Mouse (Mus musculus) myocyte (in vitro differentiated cells): ENCODE results near the gene Rexo1. TPM values are rescaled to one million over a fixed set of nuclear protein-coding genes. Genes with fewer than 3 reads are reported as not detected.

Source experiments
- H3K27me3 ChIP-seq: one replicate; pipeline ENCODE4 v1.6.1; 2011; ENCODE audit not compliant: control insufficient read depth, insufficient read depth, insufficient read length
- H3K36me3 ChIP-seq: one replicate; pipeline ENCODE4 v1.6.1; 2011; ENCODE audit not compliant: control insufficient read depth, insufficient read depth
- H3K4me2 ChIP-seq: one replicate; pipeline ENCODE4 v1.6.1; 2011; ENCODE audit warnings: low read depth, control low read depth
- H3K4me3 ChIP-seq: one replicate; pipeline ENCODE4 v1.5.1; 2011; ENCODE audit warnings: mild to moderate bottlenecking, control low read depth, moderate library complexity
- H3K79me2 ChIP-seq: one replicate; pipeline ENCODE4 v1.6.1; 2011; ENCODE audit not compliant: control insufficient read depth, insufficient read depth
- H3ac ChIP-seq: one replicate; pipeline ENCODE4 v1.6.1; 2011; ENCODE audit not compliant: control insufficient read depth, insufficient read length
- CEBPB ChIP-seq: IDR thresholded peaks from 2 replicates; pipeline ENCODE4 v1.6.1; 2011; ENCODE audit warnings: mild to moderate bottlenecking, moderate library complexity; ENCODE audit not compliant: poor library complexity, insufficient read depth, severe bottlenecking
- E2F4 ChIP-seq: IDR thresholded peaks from one replicate; pipeline ENCODE4 v1.6.1; 2011; ENCODE audit warnings: mild to moderate bottlenecking, control low read depth, moderate library complexity; ENCODE audit not compliant: insufficient read depth
- MAX ChIP-seq: IDR thresholded peaks from one replicate; pipeline ENCODE4 v1.6.1; 2011; ENCODE audit warnings: low read depth, mild to moderate bottlenecking, control low read depth
- MYOD1 ChIP-seq, 3 experiments: IDR thresholded peaks; one replicate each; pipeline ENCODE4 v1.6.1; 2011; ENCODE audit warnings: control low read depth in 2 of 3, low read depth in 2 of 3, mild to moderate bottlenecking in 2 of 3, moderate library complexity in 1 of 3; ENCODE audit not compliant: insufficient read length in 2 of 3, control insufficient read depth in 1 of 3
- MYOG ChIP-seq, 3 experiments: IDR thresholded peaks; one replicate each; pipeline ENCODE4 v1.6.1; 2011; ENCODE audit warnings: control low read depth in 2 of 3, low read depth in 2 of 3, mild to moderate bottlenecking in 2 of 3; ENCODE audit not compliant: insufficient read length in 2 of 3, control insufficient read depth in 1 of 3, insufficient read depth in 1 of 3
- POLR2A ChIP-seq: IDR thresholded peaks from one replicate; pipeline ENCODE4 v1.6.1; 2011; ENCODE audit warnings: low read depth, mild to moderate bottlenecking, control low read depth, moderate library complexity; ENCODE audit not compliant: insufficient read length
- POLR2AphosphoS2 ChIP-seq: IDR thresholded peaks from one replicate; pipeline ENCODE4 v1.6.1; 2011; ENCODE audit warnings: low read depth, control low read depth; ENCODE audit not compliant: insufficient read length
- REST ChIP-seq: IDR thresholded peaks from one replicate; pipeline ENCODE4 v1.6.1; 2011; ENCODE audit warnings: mild to moderate bottlenecking, control low read depth, moderate library complexity; ENCODE audit not compliant: insufficient read depth, insufficient read length
- SRF ChIP-seq: IDR thresholded peaks from one replicate; pipeline ENCODE4 v1.6.1; 2011; ENCODE audit warnings: low read depth; ENCODE audit not compliant: control insufficient read depth, insufficient read length
- TCF12 ChIP-seq: IDR thresholded peaks from one replicate; pipeline ENCODE4 v1.6.1; 2011; ENCODE audit warnings: mild to moderate bottlenecking, control low read depth; ENCODE audit not compliant: poor library complexity, insufficient read depth, severe bottlenecking
- TCF3 ChIP-seq: IDR thresholded peaks from one replicate; pipeline ENCODE4 v1.6.1; 2011; ENCODE audit warnings: low read depth, control low read depth; ENCODE audit not compliant: insufficient read length
- USF1 ChIP-seq: IDR thresholded peaks from one replicate; pipeline ENCODE4 v1.6.1; 2011; ENCODE audit warnings: low read depth, mild to moderate bottlenecking, control low read depth, moderate library complexity
- polyA plus RNA-seq: library from polyadenylated mRNA; unstranded; fragments of >200 nt; fragmentation: generic; extraction: Trizol; gene quantifications from one replicate; pipeline ENCODE4 v1.2.1, GENCODE M21; 2012; ENCODE audit warnings: missing spikeins

The Rexo1 gene
- 18.8 TPM for polyA plus RNA-seq

GRCm38 (mm10) chr10:80561116-80561944, at the start of gene Rexo1:
Gene Rexo1, minus strand, starts transcription at chr10:80561560.
- TF ChIP-seq POLR2A (peak; percentile 25), TCF12 (no peak), POLR2AphosphoS2 (peak; percentile 12), MYOG (IDR thresholded peaks at IDR 0.05; ENCODE audit: control insufficient read depth in 1 of 3, insufficient read depth in 1 of 3, insufficient read length in 2 of 3, low read depth in 2 of 3) (no peak), MAX (peak; percentile 98), SRF (peak; percentile 98), E2F4 (no peak)
- peak within 1 kb of the TSS; percentile 98 for H3K4me3 ChIP-seq
- H3K27me3 ChIP-seq: no peaks in the 10 kb centered on the region
- peak within 1 kb of the TSS; percentile 84 for H3ac ChIP-seq
- peaks cover 49% of the 10 kb centered on the region for H3K79me2 ChIP-seq
- peaks cover 5% of the 10 kb centered on the region for H3K36me3 ChIP-seq
- H3K4me2 ChIP-seq: peak within 1 kb of the TSS; percentile 98

- Histone ChIP-seq H3K4me3 (no peak overlapping the region), H3K36me3 (peaks cover 14% of the 10 kb centered on the region), H3K27me3 (no peaks in the 10 kb centered on the region), H3K79me2 (peaks cover 8% of the 10 kb centered on the region), H3K4me2 (no peak overlapping the region), H3ac (no peak overlapping the region)
- TF ChIP-seq E2F4 (no peak), REST (no peak), MYOD1 (IDR thresholded peaks at IDR 0.05; ENCODE audit: control insufficient read depth in 1 of 3, insufficient read length in 2 of 3, low read depth in 2 of 3) (no peak), SRF (no peak), TCF3 (no peak), CEBPB (no peak), POLR2AphosphoS2 (no peak), USF1 (no peak), MYOG (IDR thresholded peaks at IDR 0.05; ENCODE audit: control insufficient read depth in 1 of 3, insufficient read depth in 1 of 3, insufficient read length in 2 of 3, low read depth in 2 of 3) (no peak), MAX (no peak), TCF12 (no peak), POLR2A (no peak)
Observed at GRCm38 (mm10) chr10:80611024-80611423, 49.7 kb upstream of the Rexo1 start.

GRCm38 (mm10) chr10:80610116-80610785, 48.9 kb upstream of the Rexo1 start:
- Histone ChIP-seq H3K27me3 (no peaks in the 10 kb centered on the region), H3K4me2 (no peak overlapping the region), H3K4me3 (no peak overlapping the region), H3ac (no peak overlapping the region), H3K36me3 (peaks cover 14% of the 10 kb centered on the region), H3K79me2 (peaks cover 15% of the 10 kb centered on the region)
- TF ChIP-seq E2F4: no peak

- no peak for TF ChIP-seq SRF
- H3K4me2 ChIP-seq: no peak overlapping the region
- no peak overlapping the region for H3ac ChIP-seq
- peaks cover 14% of the 10 kb centered on the region for H3K36me3 ChIP-seq
- H3K4me3 ChIP-seq: no peak overlapping the region
- H3K27me3 ChIP-seq: no peaks in the 10 kb centered on the region
- peaks cover 24% of the 10 kb centered on the region for H3K79me2 ChIP-seq
Observed at GRCm38 (mm10) chr10:80609269-80609924, 48.0 kb upstream of the Rexo1 start.

GRCm38 (mm10) chr10:80608435-80608834, 47.1 kb upstream of the Rexo1 start:
- Histone ChIP-seq H3K36me3 (peaks cover 14% of the 10 kb centered on the region), H3K4me2 (no peak overlapping the region), H3K27me3 (no peaks in the 10 kb centered on the region), H3K4me3 (no peak overlapping the region), H3K79me2 (peaks cover 33% of the 10 kb centered on the region), H3ac (no peak overlapping the region)
- no peak for TF ChIP-seq MYOG (IDR thresholded peaks at IDR 0.05; ENCODE audit: control insufficient read depth in 1 of 3, insufficient read depth in 1 of 3, insufficient read length in 2 of 3, low read depth in 2 of 3)
- no peak for TF ChIP-seq TCF3
- TF ChIP-seq E2F4: no peak
- no peak for TF ChIP-seq REST
- TF ChIP-seq POLR2AphosphoS2: no peak
- no peak for TF ChIP-seq POLR2A
- no peak for TF ChIP-seq SRF
- TF ChIP-seq USF1: no peak
- no peak for TF ChIP-seq TCF12
- no peak for TF ChIP-seq MYOD1 (IDR thresholded peaks at IDR 0.05; ENCODE audit: control insufficient read depth in 1 of 3, insufficient read length in 2 of 3, low read depth in 2 of 3)
- TF ChIP-seq CEBPB: no peak
- no peak for TF ChIP-seq MAX
